Mouse (Mus musculus): ENCODE data around the gene 2010109A12Rik.

2010109A12Rik gene

DNA sequence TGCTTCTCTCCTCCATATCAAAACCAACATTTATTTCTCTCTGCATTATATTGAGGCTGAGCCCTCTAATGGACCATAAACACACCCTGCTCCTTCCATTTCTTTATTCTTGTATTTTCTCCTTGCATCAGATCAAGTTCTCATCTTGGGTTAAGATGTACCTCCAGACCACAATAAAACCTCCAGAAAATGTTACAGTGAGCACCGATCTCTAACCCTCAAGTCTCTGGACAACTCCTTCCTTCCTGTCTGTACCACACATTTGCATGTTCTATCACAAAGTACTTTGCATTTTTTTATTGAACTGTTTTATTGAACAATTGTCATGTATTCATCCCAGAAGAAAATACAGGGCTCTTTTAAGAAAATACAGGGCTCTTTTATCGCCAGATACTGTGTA, 23.2 kb downstream of the 2010109A12Rik start:
- DNase-seq (ENCODE audit: low spot score in 2 of 2) = no peak

DNA sequence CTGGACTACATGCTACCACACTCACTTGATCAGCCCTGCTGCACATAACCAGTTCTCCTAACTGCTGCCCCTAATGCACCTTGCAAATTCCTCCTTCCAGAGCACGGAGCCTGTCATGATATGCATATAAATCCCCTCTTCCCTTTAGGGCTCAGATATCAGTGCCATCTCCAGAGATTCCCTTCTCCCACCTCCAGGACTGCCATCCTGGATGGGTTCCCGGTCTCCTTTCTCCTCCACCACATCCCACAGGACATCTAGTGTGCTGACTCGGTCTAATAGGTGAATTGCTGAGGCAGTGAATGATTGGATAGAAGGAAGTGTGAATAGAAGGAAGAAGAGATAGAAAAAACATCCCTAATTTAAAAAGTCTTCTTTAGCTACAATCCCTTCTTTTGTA, 25.4 kb downstream of the 2010109A12Rik start:
- no peak for DNase-seq (ENCODE audit: low spot score in 2 of 2)

DNA sequence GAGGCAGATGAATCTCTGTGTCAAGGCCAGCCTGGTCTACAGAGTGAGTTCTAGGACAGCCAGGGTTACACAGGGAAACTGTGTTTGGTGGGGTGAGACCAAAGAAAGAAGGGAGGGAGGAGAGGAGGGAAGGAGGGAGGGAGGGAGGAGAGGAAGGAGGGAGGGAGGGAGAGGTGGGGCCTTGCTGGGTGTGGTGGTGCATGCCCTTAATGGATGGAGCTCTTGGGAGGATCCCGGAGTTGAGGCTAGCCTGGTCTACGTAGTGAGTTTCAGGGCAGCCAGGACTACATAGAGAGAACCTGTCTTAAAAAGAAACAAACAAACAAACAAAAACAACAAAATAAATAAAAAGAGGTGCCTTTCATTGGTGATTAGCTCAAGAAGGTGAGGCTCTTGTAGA, 26.5 kb downstream of the 2010109A12Rik start:
- DNase-seq (ENCODE audit: low spot score in 2 of 2) = no peak

DNA sequence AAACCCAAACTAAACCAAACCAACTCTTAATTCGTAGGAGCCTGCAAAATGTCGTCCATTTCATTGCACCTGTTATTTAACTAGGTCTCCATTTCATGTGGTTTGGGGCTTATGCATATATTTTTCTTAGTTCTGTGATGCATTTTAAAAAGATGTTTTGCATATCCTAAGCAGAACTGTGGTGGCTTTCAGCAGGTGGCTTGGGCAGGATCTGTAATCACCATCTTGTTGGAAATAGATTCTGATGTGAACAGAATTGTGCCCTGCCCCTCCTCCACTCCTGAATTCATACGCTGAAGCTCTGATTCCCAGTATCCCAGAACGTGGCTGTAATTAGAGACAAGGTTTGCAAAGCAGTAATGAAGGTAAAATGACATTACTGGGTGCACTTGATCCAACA, 27.8 kb downstream of the 2010109A12Rik start:
- no peak for DNase-seq (ENCODE audit: low spot score in 2 of 2)

DNA sequence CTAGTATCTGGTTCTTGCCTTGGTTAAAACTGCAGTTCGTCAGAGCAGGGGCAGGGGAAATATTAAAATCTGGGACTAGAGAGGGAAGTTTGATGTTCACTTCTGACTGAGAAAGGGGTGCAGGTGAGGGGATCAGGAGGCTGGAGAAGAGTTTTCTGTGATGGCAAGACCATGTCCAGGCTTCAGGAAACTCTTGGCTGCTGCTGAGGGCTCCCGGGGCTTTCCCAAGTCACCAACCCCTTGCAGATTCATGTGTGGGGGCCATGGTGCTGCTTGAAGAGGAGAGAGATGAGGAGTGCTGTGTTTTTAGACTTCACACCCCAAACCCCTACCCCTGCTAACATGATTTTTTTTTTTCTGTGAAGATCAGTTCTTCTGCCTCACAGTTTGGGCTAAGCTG, 28.3 kb downstream of the 2010109A12Rik start:
- DNase-seq (ENCODE audit: low spot score in 2 of 2) = no peak

DNA sequence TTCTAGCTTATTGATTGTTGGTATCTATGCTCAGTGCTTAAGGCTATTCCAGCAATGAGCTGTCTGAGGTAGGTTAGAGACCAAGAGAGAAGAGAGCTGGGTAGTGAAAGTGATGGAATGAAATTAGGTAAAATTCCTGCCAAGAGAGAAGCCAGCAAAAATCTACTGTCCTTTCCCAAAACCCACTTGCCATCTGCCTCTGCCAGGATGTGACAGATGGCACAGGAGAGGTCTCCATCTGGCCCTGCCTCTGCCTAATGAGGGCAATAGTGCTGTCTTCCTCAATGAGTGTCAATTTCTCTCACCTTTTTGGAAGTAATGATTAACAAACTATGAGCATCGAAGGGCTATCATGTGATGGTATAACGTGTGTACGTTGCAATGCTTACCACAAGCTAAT, 29.6 kb downstream of the 2010109A12Rik start:
- peak in 1 of 2 experiments; percentile 30 for DNase-seq (ENCODE audit: low spot score in 2 of 2)

DNA sequence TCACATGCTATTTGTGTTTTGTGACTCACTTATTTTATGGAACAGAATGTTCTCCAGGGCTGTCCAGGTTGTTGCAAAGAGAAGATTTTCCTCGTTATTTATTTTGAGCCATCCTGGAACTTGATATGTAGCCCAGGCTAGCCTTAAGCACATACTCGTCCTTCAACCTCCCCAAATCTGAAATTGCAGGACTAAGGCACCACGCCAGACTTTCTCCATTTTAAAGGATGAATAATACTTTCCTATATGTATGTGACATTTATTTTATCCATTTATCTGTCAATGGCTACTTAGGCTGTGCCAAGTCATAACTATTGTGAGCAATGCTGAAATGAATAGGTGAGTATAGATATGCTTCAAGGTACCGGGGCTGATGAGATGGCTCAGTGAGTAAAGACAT, 30.2 kb downstream of the 2010109A12Rik start:
- DNase-seq (ENCODE audit: low spot score in 2 of 2) = no peak

DNA sequence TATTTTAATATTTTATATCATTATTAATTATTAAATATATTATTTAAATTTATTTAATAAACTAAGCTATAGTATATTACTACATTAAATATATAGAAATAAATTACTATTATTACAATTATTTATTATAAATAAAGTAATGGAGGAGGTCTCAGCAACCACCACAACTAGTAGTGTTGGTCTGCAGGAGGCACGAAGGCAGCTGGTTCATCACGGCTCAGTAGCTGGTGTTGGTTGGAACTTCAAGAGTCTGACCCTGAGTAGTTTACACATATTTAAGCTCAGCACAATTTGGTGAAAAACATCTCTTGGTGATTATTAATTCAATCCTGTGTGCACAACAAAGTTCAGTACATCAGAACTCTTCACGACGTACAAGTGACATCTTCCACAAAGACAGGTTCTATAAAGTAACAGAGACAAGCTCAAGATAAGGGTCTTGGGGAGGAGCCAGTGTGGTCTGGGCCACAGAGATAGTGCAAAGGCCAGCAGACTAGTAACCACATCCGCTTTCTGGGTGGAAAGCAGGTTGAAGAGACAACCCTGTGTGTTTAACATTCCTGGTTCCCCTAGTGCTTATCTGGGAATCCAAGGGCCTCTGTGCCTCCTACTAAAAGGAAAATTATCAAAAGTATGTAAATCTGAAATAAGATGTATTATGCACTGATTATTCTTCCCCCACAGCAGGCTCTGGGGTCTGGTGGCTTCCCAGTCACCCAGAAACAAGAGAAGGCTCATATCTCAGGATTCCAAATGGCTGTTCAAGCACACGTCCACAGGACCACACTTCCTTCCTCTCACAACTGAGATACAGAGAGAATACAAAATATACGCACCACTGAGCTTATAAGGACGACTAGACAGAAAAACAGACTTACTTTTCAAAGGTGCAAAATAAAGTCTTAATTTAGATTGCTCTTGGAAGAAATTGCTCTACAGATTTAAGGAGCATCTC, 33.5 kb downstream of the 2010109A12Rik start:
- DNase-seq (ENCODE audit: low spot score in 2 of 2) = no peak

DNA sequence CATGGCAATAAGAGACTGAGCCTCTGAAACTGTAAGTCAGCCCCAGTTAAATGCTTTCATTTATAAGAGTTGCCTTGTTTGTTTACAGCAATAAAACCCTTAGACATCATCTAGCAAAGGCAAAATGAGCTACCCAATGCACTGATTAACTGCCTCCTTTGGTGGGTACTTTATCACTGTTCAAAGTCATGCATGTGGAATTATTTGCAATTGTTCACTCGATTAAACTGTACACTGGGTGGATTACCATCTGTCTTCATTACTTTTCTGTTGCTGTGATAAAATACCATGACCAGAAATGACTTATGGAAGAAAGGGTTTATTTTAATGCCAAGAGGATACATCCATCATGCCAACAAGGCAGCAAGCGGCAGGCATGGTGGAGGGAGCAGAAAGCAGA, 39.0 kb downstream of the 2010109A12Rik start:
- DNase-seq (ENCODE audit: low spot score in 2 of 2) = no peak

DNA sequence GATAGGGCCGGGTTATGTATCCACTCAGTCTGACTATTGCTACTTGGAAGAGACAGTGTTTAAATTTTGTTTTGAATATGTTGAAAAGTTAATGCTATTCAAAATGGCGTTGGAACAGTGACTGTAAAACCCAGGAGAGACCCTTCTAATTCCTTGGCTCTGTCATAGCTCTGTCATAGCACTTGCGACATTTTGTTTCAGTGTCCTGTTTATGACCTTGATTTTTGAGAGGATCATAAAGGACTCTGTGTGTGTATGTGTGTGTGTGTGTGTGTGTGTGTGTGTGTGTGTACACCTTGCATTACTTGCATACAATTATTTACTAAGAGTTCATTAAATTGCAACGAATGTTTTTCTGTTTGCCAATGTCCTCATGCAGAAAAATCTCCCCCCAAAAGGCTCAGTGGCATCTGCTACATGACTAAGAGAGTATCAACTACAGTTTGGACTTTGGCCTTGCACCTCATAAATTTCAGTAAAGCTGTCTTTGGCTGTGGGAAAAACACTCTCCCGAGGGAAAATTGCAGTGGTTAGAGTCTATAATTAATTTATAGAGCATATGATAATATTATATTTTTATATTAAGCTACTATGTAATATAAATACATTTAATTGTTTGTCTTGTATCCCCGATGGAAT, 43.7 kb downstream of the 2010109A12Rik start:
- DNase-seq (ENCODE audit: low spot score in 2 of 2) = no peak

DNA sequence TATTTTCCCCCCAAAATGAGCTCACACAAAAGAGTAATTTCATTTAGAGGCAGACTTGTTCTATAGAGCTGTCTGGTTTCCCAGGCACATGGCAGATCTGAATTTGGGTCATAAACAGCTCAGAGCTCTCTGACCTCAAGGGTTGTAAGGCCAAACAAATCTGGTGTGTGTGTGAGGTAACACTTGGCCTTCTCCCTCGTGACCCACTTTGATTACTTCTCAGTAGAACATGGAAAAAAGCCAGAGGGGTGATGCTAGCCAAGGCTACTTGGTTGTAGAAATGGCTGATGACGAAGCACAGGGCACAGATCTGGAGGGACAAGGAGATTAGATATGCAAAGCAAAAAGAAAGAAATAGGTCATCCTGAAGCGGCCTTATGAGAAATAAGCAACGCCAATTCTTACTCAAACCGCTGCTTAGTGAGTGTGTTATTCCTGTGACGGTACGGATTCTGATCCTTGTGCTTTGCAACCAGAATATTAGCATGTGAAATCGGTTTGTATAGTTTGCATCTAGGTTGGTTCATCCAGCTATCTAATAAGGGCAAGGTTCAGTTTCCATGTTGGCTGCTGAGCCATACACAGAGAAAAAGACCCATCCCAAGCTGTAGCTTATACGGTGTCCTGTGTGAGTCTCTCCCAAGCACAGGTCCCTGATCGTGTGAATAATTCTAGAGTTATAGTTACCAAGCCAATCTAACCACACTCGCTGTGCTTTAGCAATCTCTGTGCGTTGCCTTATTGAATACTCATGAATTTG, 44.9 kb downstream of the 2010109A12Rik start:
- DNase-seq (ENCODE audit: low spot score in 2 of 2) = no peak

DNA sequence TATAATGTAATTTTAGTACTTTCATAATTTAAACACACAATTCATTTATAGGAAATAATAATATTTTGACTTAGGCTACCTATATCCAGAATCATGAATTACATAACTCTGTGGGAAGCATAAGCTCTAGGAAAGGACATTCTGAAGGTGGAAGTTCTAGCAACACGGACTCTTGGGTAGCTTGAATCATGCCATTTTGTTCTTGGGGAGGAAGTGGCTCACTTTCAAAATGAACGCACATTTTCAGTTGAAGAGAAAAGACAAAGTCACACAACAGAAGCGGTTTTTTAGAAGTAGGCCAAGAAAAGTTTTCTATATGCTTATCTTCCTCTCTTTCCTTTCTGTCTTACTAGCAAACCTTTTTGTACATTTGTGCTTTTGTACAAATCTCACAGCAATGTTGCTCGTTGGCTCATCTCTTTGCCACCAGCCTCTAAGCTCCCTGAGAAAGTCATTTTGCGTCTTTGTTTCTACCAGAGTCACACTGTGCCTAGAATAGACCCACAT, 49.5 kb downstream of the 2010109A12Rik start:
- no peak for DNase-seq (ENCODE audit: low spot score in 2 of 2)

DNA sequence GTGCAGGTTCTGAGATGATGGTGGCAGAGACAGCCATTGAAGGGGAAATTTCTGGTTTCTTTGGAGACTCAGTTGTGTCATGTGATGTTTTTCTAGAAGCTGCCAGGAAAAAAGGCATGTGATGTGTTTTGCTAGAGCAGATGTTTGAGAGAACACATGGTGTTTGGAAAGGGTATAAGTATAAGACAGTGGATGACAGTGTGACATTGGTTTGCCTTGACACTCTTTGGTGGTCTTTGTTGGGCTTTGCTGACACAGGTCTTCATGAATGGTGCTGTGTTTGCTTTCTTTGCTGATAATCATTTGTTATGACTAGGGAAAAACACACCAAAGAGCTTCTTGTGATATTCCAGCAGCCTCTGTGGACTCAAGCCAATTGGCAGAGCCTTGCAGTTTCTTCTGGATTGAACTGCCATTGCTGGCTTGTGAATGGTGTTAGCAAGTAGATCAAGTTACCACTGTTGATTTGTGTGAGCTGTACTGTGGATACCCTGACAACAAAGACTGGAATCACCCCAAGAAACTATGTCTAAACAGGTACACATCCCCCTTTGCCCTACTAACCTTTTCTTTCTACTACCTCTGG, 50.6 kb downstream of the 2010109A12Rik start:
- DNase-seq (ENCODE audit: low spot score in 2 of 2) = no peak

DNA sequence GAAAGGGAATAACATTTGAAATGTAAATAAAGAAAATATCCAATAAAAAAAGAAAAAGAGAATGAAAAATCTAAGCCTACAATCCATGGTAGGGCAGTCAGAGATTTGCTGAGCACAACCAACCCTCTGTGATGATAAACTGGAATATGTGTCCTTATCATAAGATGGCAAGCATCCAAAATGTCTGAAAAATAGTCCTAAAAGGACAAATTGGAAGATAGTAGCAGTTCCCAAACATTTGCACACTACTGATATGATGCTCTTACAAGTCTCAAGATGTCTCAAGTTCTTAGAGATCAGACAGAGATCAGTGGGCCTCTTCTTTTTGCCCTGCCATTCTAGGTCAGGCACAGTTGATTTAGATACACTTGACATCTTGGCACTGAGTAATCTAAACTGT, 53.0 kb downstream of the 2010109A12Rik start:
- no peak for DNase-seq (ENCODE audit: low spot score in 2 of 2)

DNA sequence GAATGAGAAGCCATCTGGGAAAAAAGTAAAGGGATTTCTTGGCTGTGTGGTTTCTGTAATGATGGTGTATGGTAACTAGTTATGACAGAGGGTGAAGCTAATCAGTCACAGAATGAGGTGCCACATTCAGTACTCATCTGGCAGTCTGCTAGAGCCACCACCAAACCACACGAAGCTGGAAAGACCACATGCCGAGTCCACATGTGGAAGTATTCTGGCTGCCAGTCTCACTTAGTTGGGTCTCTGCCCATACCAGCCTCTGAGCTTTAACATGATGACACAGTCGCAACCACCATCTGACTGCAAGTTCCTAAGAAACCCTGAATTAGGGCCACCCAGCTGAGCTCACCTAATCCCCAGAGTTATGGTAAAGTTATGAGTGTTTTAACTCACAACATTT, 54.7 kb downstream of the 2010109A12Rik start:
- DNase-seq (ENCODE audit: low spot score in 2 of 2) = no peak

DNA sequence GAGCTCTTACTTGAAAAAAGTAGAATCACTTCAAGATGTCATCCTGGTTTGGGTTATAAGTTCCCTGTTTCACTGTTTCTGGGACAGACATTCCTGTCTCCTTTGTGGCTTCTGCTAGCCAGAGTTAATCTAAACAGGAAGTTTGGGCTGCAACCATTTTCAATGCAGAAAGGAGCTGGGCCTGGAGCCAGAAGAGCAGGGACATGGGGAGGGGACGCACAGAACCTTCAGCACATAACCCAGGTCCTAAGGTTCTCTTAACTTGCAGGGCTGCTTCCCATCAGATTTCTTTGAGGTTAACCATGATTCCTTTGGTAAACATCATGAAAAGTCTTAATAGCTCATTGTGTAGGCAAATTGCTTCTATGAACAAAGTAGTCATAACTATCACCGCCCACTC, 56.4 kb downstream of the 2010109A12Rik start:
- DNase-seq (ENCODE audit: low spot score in 2 of 2) = no peak

Data from left cerebral cortex, adult 9 months (tissue).